In genomic region chr19:46152127-46152803, GRCm38 (mm10) we compare ENCODE assay signal across 8 mouse cellular contexts. TPM values are rescaled to one million over a fixed set of nuclear protein-coding genes. Genes with fewer than 3 reads are reported as not detected.
DNase-seq lines count a peak whose midpoint lies in the region; ATAC-seq lines count a peak whose summit lies in the region.

TSS of gene Gbf1 (plus strand) at chr19:46152509.

- H3K9ac ChIP-seq in hindbrain, embryonic 14.5 days, result peak within 1 kb of the TSS; percentile 79

- H3K4me3 ChIP-seq in hindbrain, embryonic 14.5 days (replicated peaks; ENCODE audit: low read length), result peak within 1 kb of the TSS; percentile 83

- peak within 1 kb of the TSS; percentile 78 for H3K27ac ChIP-seq in hindbrain, embryonic 14.5 days

- H3K9me3 ChIP-seq in hindbrain, embryonic 14.5 days (ENCODE audit: control insufficient read depth, low read length), result no peaks in the 10 kb centered on the region

- H3K4me2 ChIP-seq in hindbrain, embryonic 14.5 days (replicated peaks), result peak within 1 kb of the TSS; percentile 93

- H3K27me3 ChIP-seq in hindbrain, embryonic 14.5 days (ENCODE audit: control insufficient read depth, insufficient read depth, low read length), result peaks cover 38% of the 10 kb centered on the region

- peaks cover 40% of the 10 kb centered on the region for H3K4me1 ChIP-seq in hindbrain, embryonic 14.5 days (replicated peaks; ENCODE audit: control insufficient read depth, insufficient read depth, low read length)

- DNase-seq in R1 (ENCODE audit: low read depth, low spot score), result peak; percentile 100
- peak; percentile 93 to 94 for DNase-seq in cerebellum, postnatal 25 days
- peak; percentile 89 to 90 for DNase-seq in frontal cortex, postnatal 25 days (ENCODE audit: low spot score in 2 of 2)
- peak; percentile 97 for DNase-seq in hindbrain, embryonic 14.5 days (ENCODE audit: low spot score)
- peak; percentile 94 for DNase-seq in layer of hippocampus, postnatal 36 days
- peak; percentile 98 for DNase-seq in lung, postnatal 36 days
- DNase-seq in retina, postnatal 1 day, result peak; percentile 100
- DNase-seq in urinary bladder, adult 18-20 months (ENCODE audit: low spot score in 2 of 2), result peak; percentile 87 to 92

- no peaks in the 10 kb centered on the region for H3K36me3 ChIP-seq in hindbrain, embryonic 14.5 days (replicated peaks; ENCODE audit: control insufficient read depth, insufficient read depth)

- under 1% methylated on average over 37 of the region's 37 CpGs for WGBS in hindbrain, embryonic 14.5 days

- ATAC-seq in hindbrain, embryonic 14.5 days (ENCODE audit: low FRiP score), result peak; percentile 99

RNA-seq across cellular contexts. Expression of gene Gbf1, which starts in this region (rescaled TPM):
- polyA plus RNA-seq in hindbrain, embryonic 14.5 days (2014; fragmentation: Nextera tagmentation; extraction: Ambion mirVana), result 64.5 and 68.3 TPM in 2 replicates
- 10 to 100 TPM; 95.3 to 96.3 TPM for total RNA-seq in layer of hippocampus, postnatal 36 days (2021)

Comparison
In these comparisons a context has a peak if more than half of its experiments do, and no peak if none do; other contexts are left out.
1. Peak in every context shown above with its lines: DNase-seq, ATAC-seq, H3K4me3 ChIP-seq and H3K27ac ChIP-seq.